Mouse (Mus musculus): ENCODE measurements around the gene Stim2. TPM values are rescaled to one million over a fixed set of nuclear protein-coding genes. Genes with fewer than 3 reads are reported as not detected.

The Stim2 gene
- total and polyA plus RNA-seq, 3 experiments: 16.8 to 21.5 (median 18.2) TPM

DNA sequence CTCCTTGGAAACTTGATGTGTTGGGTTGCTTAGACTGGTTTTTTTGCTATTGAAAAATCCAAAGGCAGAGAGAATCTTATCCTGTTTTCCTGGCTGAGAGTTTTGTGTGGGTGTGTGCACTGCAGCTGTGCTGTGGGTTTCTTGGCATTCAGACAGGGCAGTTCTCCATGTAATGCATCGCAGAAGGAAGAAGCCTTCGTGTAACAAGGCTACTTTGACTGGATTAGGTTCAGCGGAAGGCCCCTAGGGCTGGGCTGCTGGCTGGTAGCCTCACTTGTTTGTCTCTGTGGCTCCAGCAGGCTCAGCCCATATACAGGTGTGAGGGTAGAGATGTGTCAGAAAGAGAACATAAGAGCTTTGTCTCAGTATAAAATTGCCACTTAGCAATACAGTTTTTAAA, 102.6 kb downstream of the Stim2 start:
- peak overlapping the region in 2 of 3 experiments; percentile 17 to 19 for H3K4me3 ChIP-seq (replicated peaks in 1 of 3; ENCODE audit: low read depth in 2 of 3, low read length in 2 of 3, poor library complexity in 1 of 3)
- TF ChIP-seq RAD21 (IDR thresholded peaks at IDR 0.05; ENCODE audit: low read depth, low read length) (no peak), POLR2A (IDR thresholded peaks at IDR 0.05; ENCODE audit: low read depth, low read length) (no peak), MXI1 (IDR thresholded peaks at IDR 0.05; ENCODE audit: low read depth, low read length) (no peak), PAX5 (IDR thresholded peaks at IDR 0.05; ENCODE audit: low read length) (no peak), SMC3 (IDR thresholded peaks at IDR 0.05; ENCODE audit: low read depth, low read length) (no peak), GABPA (IDR thresholded peaks at IDR 0.05; ENCODE audit: insufficient replicate concordance, low read depth, low read length) (no peak), BHLHE40 (IDR thresholded peaks at IDR 0.05; ENCODE audit: low read depth, low read length) (no peak), ETS1 (conservative IDR thresholded peaks at IDR 0.05; ENCODE audit: low read depth, low read length) (no peak), CTCF (conservative IDR thresholded peaks at IDR 0.05 in 1 of 2, IDR thresholded peaks at IDR 0.05 in 1 of 2; ENCODE audit: low read depth in 2 of 2, low read length in 2 of 2) (no peak), NELFE (IDR thresholded peaks at IDR 0.05; ENCODE audit: low read depth, low read length) (no peak), UBTF (IDR thresholded peaks at IDR 0.05; ENCODE audit: low read depth, low read length) (no peak), ZNF384 (IDR thresholded peaks at IDR 0.05; ENCODE audit: low read depth, low read length) (no peak), TCF12 (IDR thresholded peaks at IDR 0.05; ENCODE audit: low read depth, low read length) (no peak), USF1 (IDR thresholded peaks at IDR 0.05; ENCODE audit: low read depth, low read length) (no peak), RCOR1 (conservative IDR thresholded peaks at IDR 0.05; ENCODE audit: low read depth, low read length) (no peak), ZC3H11A (IDR thresholded peaks at IDR 0.05; ENCODE audit: low read depth, low read length) (no peak), NRF1 (IDR thresholded peaks at IDR 0.05; ENCODE audit: low read depth, low read length) (no peak), ZKSCAN1 (IDR thresholded peaks at IDR 0.05; ENCODE audit: borderline replicate concordance, low read depth, low read length) (no peak), JUN (IDR thresholded peaks at IDR 0.05; ENCODE audit: insufficient read depth, low read depth, low read length) (no peak)
- DNase-seq (ENCODE audit: extremely low read depth): peak; percentile 68
- dilution Hi-C loops (cut with MboI; ENCODE audit: extremely low pct_ligation_motif_present, extremely low pct_unique_long_range_greater_than_20kb, low sequenced_read_pairs): no loop called here
- H3K27ac ChIP-seq (ENCODE audit: insufficient read depth, low read depth): peak overlapping the region; percentile 78
- H3K4me1 ChIP-seq (ENCODE audit: control insufficient read depth in 1 of 2, insufficient read depth in 2 of 2): peaks cover 2 to 74% of the 10 kb centered on the region in 2 experiments; a peak in 3 of 4 replicates
- peak overlapping the region; percentile 93 for H3K9ac ChIP-seq (ENCODE audit: insufficient read depth, low read depth)
- H3K4me2 ChIP-seq (ENCODE audit: insufficient read depth, low read depth, poor library complexity, severe bottlenecking): peak overlapping the region; percentile 99
- H3K9me3 ChIP-seq (replicated peaks; ENCODE audit: low read length): no peaks in the 10 kb centered on the region
- H3K36me3 ChIP-seq (replicated peaks in 1 of 2; ENCODE audit: control insufficient read depth in 1 of 2, insufficient read depth in 1 of 2, low read length in 1 of 2): peaks cover 14 to 22% of the 10 kb centered on the region in 2 experiments
- H3K27me3 ChIP-seq (replicated peaks): no peaks in the 10 kb centered on the region
- H3K79me2 ChIP-seq (replicated peaks; ENCODE audit: control insufficient read depth, extremely low read depth, insufficient read depth, poor library complexity, severe bottlenecking): peaks cover 15% of the 10 kb centered on the region
- in situ Hi-C loops (cut with MboI; ENCODE audit: low pct_ligation_motif_present, low pct_unique_long_range_greater_than_20kb, low sequenced_read_pairs): loop anchor here (5.0 to 25.0 kb wide), 2 partner anchors 104 to 414 kb away; partner anchors contain the start of gene Stim2

DNA sequence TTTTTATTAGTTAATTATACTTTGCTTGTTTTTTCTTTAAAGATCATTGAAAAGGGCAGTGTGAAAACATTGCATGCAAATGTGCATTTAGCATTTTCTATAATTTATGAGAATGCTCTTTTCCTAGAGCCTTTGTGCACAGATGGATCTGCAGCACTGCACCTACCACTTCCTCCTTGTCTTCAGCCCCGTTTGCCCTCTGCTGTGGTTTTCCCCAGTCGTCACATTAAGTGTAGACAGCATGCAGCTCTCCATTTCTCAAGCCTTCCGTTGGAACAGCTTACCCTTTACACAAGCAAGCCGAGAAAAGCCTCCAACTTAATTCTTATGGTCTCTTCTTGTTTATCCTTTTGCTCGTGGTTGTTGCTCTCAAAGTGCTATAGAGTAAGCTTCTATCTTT, 103.0 kb downstream of the Stim2 start:
- Histone ChIP-seq H3K9ac (ENCODE audit: insufficient read depth, low read depth) (peak overlapping the region; percentile 66), H3K4me1 (ENCODE audit: control insufficient read depth in 1 of 2, insufficient read depth in 2 of 2) (peaks cover 2 to 74% of the 10 kb centered on the region in 2 experiments; a peak in 3 of 4 replicates), H3K4me3 (replicated peaks in 1 of 3; ENCODE audit: low read depth in 2 of 3, low read length in 2 of 3, poor library complexity in 1 of 3) (peak overlapping the region in 2 of 3 experiments; percentile 0 to 33), H3K27me3 (replicated peaks) (no peaks in the 10 kb centered on the region), H3K79me2 (replicated peaks; ENCODE audit: control insufficient read depth, extremely low read depth, insufficient read depth, poor library complexity, severe bottlenecking) (peaks cover 15% of the 10 kb centered on the region), H3K4me2 (ENCODE audit: insufficient read depth, low read depth, poor library complexity, severe bottlenecking) (peak overlapping the region; percentile 100), H3K36me3 (replicated peaks in 1 of 2; ENCODE audit: control insufficient read depth in 1 of 2, insufficient read depth in 1 of 2, low read length in 1 of 2) (peaks cover 14 to 25% of the 10 kb centered on the region in 2 experiments), H3K27ac (ENCODE audit: insufficient read depth, low read depth) (peak overlapping the region; percentile 53), H3K9me3 (replicated peaks; ENCODE audit: low read length) (no peaks in the 10 kb centered on the region)
- in situ Hi-C loops (cut with MboI; ENCODE audit: low pct_ligation_motif_present, low pct_unique_long_range_greater_than_20kb, low sequenced_read_pairs): loop anchor here (5.0 to 25.0 kb wide), 2 partner anchors 104 to 414 kb away; partner anchors contain the start of gene Stim2
- dilution Hi-C loops (cut with MboI; ENCODE audit: extremely low pct_ligation_motif_present, extremely low pct_unique_long_range_greater_than_20kb, low sequenced_read_pairs): no loop called here
- peak; percentile 82 for DNase-seq (ENCODE audit: extremely low read depth)
- 0 out of 2 replicates have a peak, but pooled peaks have one; percentile 14 for TF ChIP-seq MYC (IDR thresholded peaks at IDR 0.05; ENCODE audit: low read depth, low read length)
- TF ChIP-seq TCF12 (IDR thresholded peaks at IDR 0.05; ENCODE audit: low read depth, low read length): no peak; the same call in 1 of the 2 replicates
- no peak for TF ChIP-seq CHD1 (IDR thresholded peaks at IDR 0.05; ENCODE audit: low read depth, low read length)
- no peak for TF ChIP-seq UBTF (IDR thresholded peaks at IDR 0.05; ENCODE audit: low read depth, low read length)
- no peak for TF ChIP-seq POLR2AphosphoS2 (IDR thresholded peaks at IDR 0.05; ENCODE audit: low read depth, low read length)
- TF ChIP-seq MAFK (IDR thresholded peaks at IDR 0.05; ENCODE audit: insufficient replicate concordance, low read length): no peak
- TF ChIP-seq E2F4 (IDR thresholded peaks at IDR 0.05; ENCODE audit: insufficient replicate concordance, low read depth, low read length): no peak
- no peak; the same call in 1 of the 2 replicates for TF ChIP-seq MEF2A (IDR thresholded peaks at IDR 0.05; ENCODE audit: borderline replicate concordance, low read depth, low read length)
- TF ChIP-seq MAX (IDR thresholded peaks at IDR 0.05; ENCODE audit: low read length): no peak
- no peak for TF ChIP-seq USF1 (IDR thresholded peaks at IDR 0.05; ENCODE audit: low read depth, low read length)
- TF ChIP-seq NELFE (IDR thresholded peaks at IDR 0.05; ENCODE audit: low read depth, low read length): no peak
- no peak for TF ChIP-seq ZMIZ1 (IDR thresholded peaks at IDR 0.05; ENCODE audit: low read depth, low read length)
- no peak for TF ChIP-seq JUN (IDR thresholded peaks at IDR 0.05; ENCODE audit: insufficient read depth, low read depth, low read length)
- no peak; the same call in 1 of the 2 replicates for TF ChIP-seq HCFC1 (IDR thresholded peaks at IDR 0.05; ENCODE audit: low read depth, low read length)
- TF ChIP-seq CTCF (conservative IDR thresholded peaks at IDR 0.05 in 1 of 2, IDR thresholded peaks at IDR 0.05 in 1 of 2; ENCODE audit: low read depth in 2 of 2, low read length in 2 of 2): no peak
- TF ChIP-seq ZNF384 (IDR thresholded peaks at IDR 0.05; ENCODE audit: low read depth, low read length): no peak
- TF ChIP-seq KAT2A (IDR thresholded peaks at IDR 0.05; ENCODE audit: insufficient replicate concordance, low read length): no peak
- no peak for TF ChIP-seq GABPA (IDR thresholded peaks at IDR 0.05; ENCODE audit: insufficient replicate concordance, low read depth, low read length)
- TF ChIP-seq MXI1 (IDR thresholded peaks at IDR 0.05; ENCODE audit: low read depth, low read length): no peak; the same call in 1 of the 2 replicates
- no peak for TF ChIP-seq RAD21 (IDR thresholded peaks at IDR 0.05; ENCODE audit: low read depth, low read length)
- TF ChIP-seq SMC3 (IDR thresholded peaks at IDR 0.05; ENCODE audit: low read depth, low read length): no peak
- TF ChIP-seq CHD2 (IDR thresholded peaks at IDR 0.05; ENCODE audit: low read length): no peak

Data from CH12.LX (cell line).